Mouse (Mus musculus) thymus, adult 2 months (tissue): ENCODE measurements around the gene Wdr73.

Source experiments
- CTCF ChIP-seq: fragments of 200-500 bp; IDR thresholded peaks from 2 replicates; pipeline ENCODE4 v1.5.1; 2012; ENCODE audit warnings: mild to moderate bottlenecking, control low read depth, low read length, moderate library complexity, borderline replicate concordance; ENCODE audit not compliant: control insufficient read depth, poor library complexity, insufficient read depth; ENCODE audit errors: extremely low read depth
- POLR2A ChIP-seq: fragments of 200-500 bp; IDR thresholded peaks from 2 replicates; pipeline ENCODE4 v1.6.1; 2012; ENCODE audit warnings: mild to moderate bottlenecking, low read length, control low read depth, moderate library complexity; ENCODE audit not compliant: control insufficient read depth, poor library complexity, insufficient read depth; ENCODE audit errors: extremely low read depth

DNA sequence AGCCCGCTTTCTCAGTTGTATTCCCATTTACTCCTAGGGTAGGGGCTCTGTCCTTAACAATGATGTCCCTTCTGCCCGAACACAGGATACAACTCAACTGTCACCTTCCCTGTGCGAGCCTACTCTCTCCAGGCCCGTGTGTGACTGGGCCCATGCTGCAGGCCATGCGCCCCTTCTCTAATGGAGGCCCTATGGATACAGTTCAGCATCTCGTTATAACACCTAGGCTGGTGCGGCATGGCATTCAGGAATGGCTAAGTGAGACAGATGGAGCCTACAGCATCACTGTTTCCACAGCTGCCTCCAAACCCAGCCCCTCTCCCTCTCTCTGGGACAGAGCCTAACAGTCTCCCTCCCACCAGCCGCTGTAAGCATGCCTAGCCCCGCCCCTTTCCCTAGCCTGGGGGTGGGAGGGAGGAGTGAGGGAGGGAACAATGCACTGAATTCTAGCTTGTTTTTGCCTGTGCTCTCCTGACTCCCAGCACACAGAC lies 12.0 kb downstream of the Wdr73 start:
- no peak for TF ChIP-seq CTCF
- TF ChIP-seq POLR2A = no peak
